Comparison of ENCODE assay signal across 21 mouse cellular contexts in genomic region chr6:118367502-118367901, GRCm38 (mm10). TPM values are rescaled to one million over a fixed set of nuclear protein-coding genes. Genes with fewer than 3 reads are reported as not detected.
DNase-seq lines count a peak whose midpoint lies in the region; ATAC-seq lines count a peak whose summit lies in the region.
"Had no signal": no experiment of that assay in that cellular context is flagged by ENCODE, and none has a peak within 500 bp of the region (broad histone marks: within the 10 kb centered on the region; RNA-seq: fewer than 3 reads in every experiment).

No protein-coding gene starts in this region.

- 0 out of 2 replicates have a peak, but pooled peaks have one; percentile 13 for ATAC-seq in neutrophil, adult 5-6 weeks (ENCODE audit: extremely low read depth, insufficient number of reproducible peaks, low FRiP score, poor library complexity, severe bottlenecking)
- ATAC-seq: inflammation-experienced regulatory T-cells, adult 6 months; liver, postnatal 0 days; midbrain, embryonic 13.5 days had no signal

- peak; percentile 80 to 81 for DNase-seq in adrenal gland, adult (ENCODE audit: inconsistent age in 2 of 2, low spot score in 1 of 2)
- DNase-seq in adrenal gland, postnatal 4 days (ENCODE audit: low spot score in 2 of 2): no peak
- peak; percentile 31 for DNase-seq in Muller cell, postnatal 12 days (ENCODE audit: inconsistent ontology term)
- DNase-seq in adrenal gland, postnatal 25 days: peak; percentile 31
- no peak for DNase-seq in gastrocnemius, postnatal 10 days
- DNase-seq in layer of hippocampus, adult 8-10 months (ENCODE audit: low spot score in 2 of 2): no peak
- no peak for DNase-seq in spleen, adult 12 weeks (ENCODE audit: low spot score)
- DNase-seq: cerebellum, adult 11 months; cerebellum, postnatal 25 days; embryo, embryonic 11 days; gastrocnemius, postnatal 36 days; heart, postnatal 14 days; kidney, adult 8-10 months; kidney, postnatal 14 days; liver, postnatal 0 days; lung, postnatal 10 days; right cerebral cortex, postnatal 14 days; thymus, postnatal 14 days had no signal

RNA-seq across cellular contexts. Expression of gene Bms1, which starts 51.8 kb away (rescaled TPM):
- 10 to 100 TPM; 33.1 to 35.9 TPM for total RNA-seq in adrenal gland, postnatal 4 days (2021)
- 30.3 and 30.9 TPM in 2 replicates for total RNA-seq in adrenal gland, postnatal 25 days (2021)
- total RNA-seq in neutrophil, adult 5-6 weeks (2017): 67.5 and 69.5 TPM in 2 replicates
- total RNA-seq in gastrocnemius, postnatal 10 days (2021): 10 to 100 TPM; 24.0 to 25.6 TPM
- total RNA-seq in layer of hippocampus, adult 8-10 months (2022): 10 to 100 TPM; 23.1 to 26.2 (median 24.9) TPM

Comparison
In these comparisons a context has a peak if more than half of its experiments do, and no peak if none do; other contexts are left out.
1. DNase-seq: peak in adrenal gland, adult (2 of 2), Muller cell, postnatal 12 days (single experiment) and adrenal gland, postnatal 25 days (single experiment); none in adrenal gland, postnatal 4 days (0 of 2), gastrocnemius, postnatal 10 days (single experiment), layer of hippocampus, adult 8-10 months (0 of 2) and spleen, adult 12 weeks (single experiment).